Mouse (Mus musculus) hindbrain, embryonic 14.5 days (tissue): ENCODE measurements at regions not wholly inside any gene's neighbourhood (a gene's known extent, or its start where the extent isn't known, plus 50 kb on each side); places are given as distances from the start of the nearest gene placed in this dataset.
A peak's percentile ranks its signal among the peaks of the same experiment; 100 is the strongest.

Source experiments
- ATAC-seq: fragments of 200-750 bp; cut with Nextera tagmentation; 2 replicates; pipeline ENCODE4 v1.8.0; 2017; ENCODE audit warnings: moderate number of reproducible peaks, mild to moderate bottlenecking, moderate TSS enrichment, moderate library complexity; ENCODE audit not compliant: low FRiP score
- DNase-seq: peaks from one replicate; pipeline ENCODE4 v3.0.0-alpha.2; 2015; ENCODE audit warnings: low spot score
- H3K27ac ChIP-seq: fragments of 300-500 bp; sonication (generic); 2 replicates; pipeline ENCODE4 v1.5.1; 2014; ENCODE audit warnings: mild to moderate bottlenecking, moderate library complexity
- H3K27me3 ChIP-seq: fragments of 300-500 bp; sonication (generic); 2 replicates; pipeline ENCODE4 v1.6.1; 2014; ENCODE audit warnings: mild to moderate bottlenecking, low read length, mixed read lengths; ENCODE audit not compliant: control insufficient read depth, insufficient read depth
- H3K36me3 ChIP-seq: fragments of 300-500 bp; sonication (generic); replicated peaks from 2 replicates; pipeline ENCODE4 v1.6.1; 2014; ENCODE audit not compliant: control insufficient read depth, insufficient read depth
- H3K4me1 ChIP-seq: fragments of 300-500 bp; sonication (generic); replicated peaks from 2 replicates; pipeline ENCODE4 v1.6.1; 2014; ENCODE audit warnings: antibody characterized with exemption, low read length, mixed read lengths; ENCODE audit not compliant: control insufficient read depth, insufficient read depth
- H3K4me2 ChIP-seq: fragments of 300-500 bp; sonication (generic); replicated peaks from 2 replicates; pipeline ENCODE4 v1.6.1; 2014; ENCODE audit warnings: mild to moderate bottlenecking, moderate library complexity
- H3K4me3 ChIP-seq: fragments of 300-500 bp; sonication (generic); replicated peaks from 2 replicates; pipeline ENCODE4 v1.5.1; 2014; ENCODE audit warnings: mild to moderate bottlenecking, low read length
- H3K9ac ChIP-seq: fragments of 300-500 bp; sonication (generic); 2 replicates; pipeline ENCODE4 v1.6.1; 2014
- H3K9me3 ChIP-seq: fragments of 300-500 bp; sonication (generic); 2 replicates; pipeline ENCODE4 v1.6.1; 2016; ENCODE audit warnings: low read length; ENCODE audit not compliant: control insufficient read depth
- WGBS: fragments of 180-500 bp; shearing (Covaris S2); extraction: QIAGEN DNeasy Blood & Tissue Kit; methylation state at CpG from one replicate; pipeline ENCODE4 v1.1.7; 2014; 5-methylcytosine and 5-hydroxymethylcytosine counted together

DNA sequence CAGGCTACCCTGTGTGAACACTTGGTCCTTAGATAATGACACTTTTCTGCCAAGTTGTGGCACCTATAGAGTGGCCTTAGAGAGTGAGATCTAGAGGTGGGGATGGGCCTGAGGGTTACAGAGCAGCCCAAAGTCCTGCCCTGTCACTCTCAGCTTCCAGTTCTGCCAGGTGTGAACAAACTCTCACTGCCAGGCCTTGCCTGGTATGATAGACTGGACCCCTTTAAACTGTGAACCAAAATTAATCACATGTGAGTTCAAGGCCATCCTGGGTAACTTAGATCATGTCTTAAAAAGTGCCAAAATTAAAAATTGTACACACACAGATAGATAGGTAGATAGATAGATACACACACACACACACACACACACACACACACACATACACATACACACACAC lies 271.0 kb downstream of the Hlx start:
- no peak overlapping the region for H3K27ac ChIP-seq
- H3K36me3 ChIP-seq, result no peaks in the 10 kb centered on the region
- no peak overlapping the region for H3K4me3 ChIP-seq
- H3K9ac ChIP-seq, result no peak overlapping the region
- no peak overlapping the region for H3K4me2 ChIP-seq
- ATAC-seq, result no peak
- no peak for DNase-seq
- no peaks in the 10 kb centered on the region for H3K9me3 ChIP-seq
- no peaks in the 10 kb centered on the region for H3K27me3 ChIP-seq
- H3K4me1 ChIP-seq, result no peaks in the 10 kb centered on the region

DNA sequence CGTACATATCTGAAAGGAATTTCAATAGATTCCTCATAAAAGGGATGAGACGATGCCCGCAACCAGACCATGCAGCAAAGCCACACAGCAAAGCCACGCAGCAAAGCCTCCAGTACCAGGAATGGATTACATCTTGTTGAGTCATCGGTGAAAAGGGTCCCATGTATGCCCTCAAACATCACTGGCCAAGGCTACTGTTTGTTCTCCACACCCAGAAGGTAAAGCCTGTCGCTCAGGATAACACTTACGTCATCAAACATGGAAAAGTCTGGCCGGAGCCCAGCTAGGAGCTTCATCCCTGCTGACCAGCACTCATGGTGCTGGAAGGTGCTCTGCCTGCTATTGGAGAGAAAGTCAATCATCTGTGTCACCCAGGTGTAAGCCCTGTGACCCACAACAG lies 275.7 kb downstream of the Hlx start:
- ATAC-seq (no peak), DNase-seq (no peak)
- 98% methylated on average over 8 of the region's 8 CpGs for WGBS
- H3K4me2 ChIP-seq, result no peak overlapping the region
- no peak overlapping the region for H3K4me3 ChIP-seq
- H3K27me3 ChIP-seq, result no peaks in the 10 kb centered on the region
- no peak overlapping the region for H3K27ac ChIP-seq
- H3K4me1 ChIP-seq, result no peaks in the 10 kb centered on the region
- no peaks in the 10 kb centered on the region for H3K36me3 ChIP-seq
- H3K9ac ChIP-seq, result no peak overlapping the region
- no peaks in the 10 kb centered on the region for H3K9me3 ChIP-seq

DNA sequence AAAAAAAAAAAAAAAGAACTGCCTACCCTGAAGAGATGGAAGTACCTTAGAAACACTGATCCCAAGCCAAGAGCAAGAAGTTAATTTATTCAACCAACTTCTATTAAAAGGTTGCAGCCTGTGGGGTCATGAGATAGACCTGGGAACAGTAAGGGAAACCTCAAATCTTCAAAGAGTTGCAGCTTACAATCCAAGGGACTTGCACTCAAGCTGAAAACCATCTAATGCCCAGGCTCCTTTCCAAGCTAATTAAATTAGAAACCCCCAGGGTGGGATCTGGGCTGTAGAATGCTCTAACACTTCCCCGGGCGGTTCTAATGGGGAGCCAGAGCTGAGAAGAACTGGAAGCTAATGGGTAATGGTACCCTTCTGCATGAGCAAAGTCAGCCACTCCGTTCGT lies 278.0 kb downstream of the Hlx start:
- Histone ChIP-seq H3K4me3 (no peak overlapping the region), H3K27ac (no peak overlapping the region), H3K9ac (no peak overlapping the region), H3K27me3 (no peaks in the 10 kb centered on the region), H3K4me2 (no peak overlapping the region), H3K36me3 (no peaks in the 10 kb centered on the region), H3K4me1 (no peaks in the 10 kb centered on the region), H3K9me3 (no peaks in the 10 kb centered on the region)
- ATAC-seq (no peak), DNase-seq (no peak)
- 63% methylated on average over 4 of the region's 4 CpGs for WGBS

DNA sequence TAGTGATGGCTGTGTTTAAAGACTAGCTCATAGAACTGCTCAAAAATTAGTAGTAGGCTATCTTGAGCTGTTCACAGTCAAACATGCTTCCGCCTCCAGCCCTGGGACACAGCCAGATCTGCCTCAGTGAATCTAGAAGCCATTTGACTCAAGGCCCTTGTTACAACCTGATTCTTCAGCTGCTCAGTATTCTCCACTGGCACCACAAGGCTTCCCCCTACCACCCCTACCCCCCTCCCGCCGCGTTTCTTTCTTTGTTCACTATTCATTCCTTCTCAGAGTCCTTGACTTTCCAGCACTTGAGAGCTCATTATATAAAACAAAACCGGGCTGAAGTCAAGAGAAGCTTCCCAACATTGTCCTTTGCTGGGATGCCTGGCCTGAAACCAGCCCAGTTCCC lies 278.7 kb downstream of the Hlx start:
- ATAC-seq, result peak; percentile 79; the same call in 1 of the 2 replicates
- no peak for DNase-seq
- no peaks in the 10 kb centered on the region for H3K4me1 ChIP-seq
- no peaks in the 10 kb centered on the region for H3K27me3 ChIP-seq
- H3K9me3 ChIP-seq, result no peaks in the 10 kb centered on the region
- no peaks in the 10 kb centered on the region for H3K36me3 ChIP-seq
- H3K4me3 ChIP-seq, result no peak overlapping the region
- 34% methylated on average over 5 of the region's 5 CpGs for WGBS
- H3K4me2 ChIP-seq, result no peak overlapping the region
- no peak overlapping the region for H3K9ac ChIP-seq
- H3K27ac ChIP-seq, result no peak overlapping the region

DNA sequence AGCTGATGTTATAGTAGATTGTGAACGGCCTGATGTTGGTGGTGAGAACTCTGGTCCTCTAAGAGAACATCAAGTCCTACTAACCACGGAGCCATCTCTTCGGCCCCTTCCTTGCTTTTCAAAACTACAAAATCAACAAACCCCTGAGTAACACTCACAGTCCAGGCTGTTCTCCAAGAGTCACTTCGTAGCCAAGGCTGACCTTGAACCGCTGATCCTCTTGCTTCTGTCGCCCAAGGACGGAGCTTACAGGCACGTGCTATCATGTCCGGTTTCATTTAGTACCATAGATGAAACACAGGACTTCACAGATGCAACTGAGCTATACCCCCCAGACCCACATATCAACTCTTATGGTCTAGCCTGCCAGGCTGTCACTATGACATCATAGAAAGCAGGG lies 279.4 kb downstream of the Hlx start:
- no peaks in the 10 kb centered on the region for H3K9me3 ChIP-seq
- H3K4me1 ChIP-seq, result no peaks in the 10 kb centered on the region
- DNase-seq (no peak), ATAC-seq (no peak)
- H3K36me3 ChIP-seq, result no peaks in the 10 kb centered on the region
- no peak overlapping the region for H3K27ac ChIP-seq
- WGBS, result 97% methylated on average over 9 of the region's 9 CpGs
- no peak overlapping the region for H3K4me2 ChIP-seq
- H3K9ac ChIP-seq, result no peak overlapping the region
- H3K27me3 ChIP-seq, result no peaks in the 10 kb centered on the region
- no peak overlapping the region for H3K4me3 ChIP-seq

DNA sequence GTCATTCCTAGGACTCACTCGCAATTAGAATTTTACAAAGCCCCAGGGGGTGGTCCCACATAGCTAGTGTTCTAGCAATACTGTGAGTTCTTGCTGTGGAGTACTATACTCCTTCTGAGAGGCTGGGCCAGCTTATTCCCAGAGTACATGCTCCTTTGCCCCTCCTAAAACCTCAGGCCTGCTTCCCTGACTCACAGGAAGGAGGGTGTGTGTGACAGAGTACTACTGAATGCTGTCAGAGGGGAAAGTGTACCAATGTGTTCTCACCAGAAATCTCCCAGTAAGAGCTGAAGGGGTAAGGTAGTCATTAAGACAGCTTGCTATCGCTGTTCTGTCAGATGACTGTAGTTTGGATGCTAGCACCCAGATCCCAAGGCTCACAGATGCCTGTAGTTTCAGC lies 280.7 kb downstream of the Hlx start:
- H3K4me1 ChIP-seq, result no peaks in the 10 kb centered on the region
- H3K9me3 ChIP-seq, result no peaks in the 10 kb centered on the region
- ATAC-seq, result no peak
- no peak overlapping the region for H3K27ac ChIP-seq
- no peak overlapping the region for H3K4me3 ChIP-seq
- DNase-seq, result no peak
- no peak overlapping the region for H3K4me2 ChIP-seq
- no peak overlapping the region for H3K9ac ChIP-seq
- H3K36me3 ChIP-seq, result no peaks in the 10 kb centered on the region
- 82% methylated on average over 2 of the region's 2 CpGs for WGBS
- no peaks in the 10 kb centered on the region for H3K27me3 ChIP-seq

DNA sequence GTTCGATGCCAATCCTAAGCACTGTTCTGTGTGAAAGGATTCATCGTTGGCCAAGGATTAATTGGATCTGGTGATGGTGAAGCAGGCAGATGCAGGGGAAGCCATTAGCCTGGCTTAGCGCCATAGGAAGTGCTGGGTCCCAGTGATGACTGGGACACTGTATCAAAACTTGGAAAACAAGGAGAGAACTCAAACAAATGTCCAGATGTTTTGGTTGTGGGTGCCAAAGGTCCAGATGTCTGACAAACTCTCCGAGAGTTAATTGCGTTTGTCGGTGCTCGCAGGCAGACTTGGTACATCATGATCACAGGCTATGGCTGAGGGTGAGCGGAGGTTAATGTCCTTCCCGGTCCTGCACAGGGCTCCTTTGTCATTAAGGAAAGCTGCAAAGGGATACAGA lies 283.4 kb downstream of the Hlx start:
- Histone ChIP-seq H3K4me3 (no peak overlapping the region), H3K27ac (no peak overlapping the region), H3K9ac (no peak overlapping the region), H3K36me3 (no peaks in the 10 kb centered on the region), H3K4me2 (no peak overlapping the region), H3K4me1 (no peaks in the 10 kb centered on the region), H3K27me3 (no peaks in the 10 kb centered on the region), H3K9me3 (no peaks in the 10 kb centered on the region)
- ATAC-seq (no peak), DNase-seq (no peak)
- WGBS, result 75% methylated on average over 9 of the region's 9 CpGs

DNA sequence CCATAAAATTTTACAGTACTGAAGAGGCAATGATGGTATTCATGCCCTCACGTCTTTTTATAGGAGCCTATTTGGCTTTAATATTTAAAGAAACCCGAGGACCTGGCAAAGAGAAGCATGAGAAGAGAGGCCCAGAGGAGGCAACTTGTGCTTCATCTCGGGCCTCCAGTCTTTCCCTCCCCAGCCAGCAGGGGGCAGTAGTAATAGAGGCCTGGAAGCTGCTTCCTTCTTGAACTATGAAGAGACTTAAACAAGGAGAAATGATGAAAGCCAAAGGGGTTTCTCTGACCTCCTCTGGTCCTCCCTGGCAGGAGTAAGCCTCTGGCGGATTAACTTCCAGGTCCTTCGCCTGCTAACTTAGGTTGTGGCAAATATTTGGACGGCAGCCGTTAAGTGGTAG lies 284.5 kb downstream of the Hlx start:
- Histone ChIP-seq H3K4me3 (no peak overlapping the region), H3K4me2 (no peak overlapping the region), H3K4me1 (no peaks in the 10 kb centered on the region), H3K27ac (no peak overlapping the region), H3K36me3 (no peaks in the 10 kb centered on the region), H3K9me3 (no peaks in the 10 kb centered on the region), H3K9ac (no peak overlapping the region), H3K27me3 (no peaks in the 10 kb centered on the region)
- DNase-seq (peak; percentile 64), ATAC-seq (no peak)
- 66% methylated on average over 7 of the region's 7 CpGs for WGBS

DNA sequence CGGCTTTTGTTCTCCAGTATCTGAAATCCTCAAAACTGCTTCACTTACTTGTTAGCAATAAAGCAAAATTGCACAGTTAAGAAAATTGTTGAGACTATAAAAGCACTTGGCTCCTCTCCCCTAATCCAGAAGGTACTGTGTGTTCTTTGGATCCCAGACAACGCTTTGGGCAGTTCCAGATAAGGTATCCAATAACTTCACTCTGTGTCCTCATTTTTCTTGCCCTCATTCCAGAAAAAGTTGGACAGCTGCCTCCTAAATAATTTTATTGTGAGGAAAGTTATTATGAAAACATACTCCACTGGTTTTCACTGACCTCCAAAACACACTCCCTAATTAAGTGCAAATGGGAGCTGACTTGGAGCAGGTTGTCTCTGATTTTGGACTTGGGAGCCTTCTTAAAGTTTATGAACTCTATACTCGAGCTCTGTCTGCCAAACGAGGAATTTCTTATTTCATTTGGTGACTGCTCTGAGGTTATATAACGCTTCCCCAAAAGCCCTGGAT lies 285.2 kb downstream of the Hlx start:
- Histone ChIP-seq H3K4me3 (no peak overlapping the region), H3K27me3 (no peaks in the 10 kb centered on the region), H3K27ac (no peak overlapping the region), H3K36me3 (no peaks in the 10 kb centered on the region), H3K4me2 (no peak overlapping the region), H3K4me1 (no peaks in the 10 kb centered on the region), H3K9me3 (no peaks in the 10 kb centered on the region), H3K9ac (no peak overlapping the region)
- WGBS, result 76% methylated on average over 5 of the region's 5 CpGs
- ATAC-seq (no peak), DNase-seq (no peak)

DNA sequence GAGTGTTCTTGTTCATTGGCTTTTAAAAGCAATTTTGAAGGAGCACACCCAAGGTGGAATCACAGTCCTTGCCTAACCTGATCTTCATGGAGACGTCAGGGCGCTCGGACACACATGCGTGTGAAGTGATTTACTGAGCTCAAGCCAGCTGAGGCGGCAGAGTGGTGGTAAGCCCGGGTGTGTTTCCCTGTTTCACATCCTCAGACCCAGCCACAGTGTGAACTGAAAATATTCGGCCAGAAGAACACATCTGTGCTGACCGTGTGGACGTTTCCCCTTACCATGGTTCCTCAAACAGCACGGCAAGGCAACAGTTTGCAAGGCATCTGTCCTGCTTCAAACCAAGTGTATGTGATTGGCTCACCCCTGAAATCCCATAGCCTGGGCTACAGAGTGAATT lies 288.2 kb downstream of the Hlx start:
- no peak overlapping the region for H3K27ac ChIP-seq
- H3K4me3 ChIP-seq, result no peak overlapping the region
- H3K9ac ChIP-seq, result no peak overlapping the region
- 0 out of 2 replicates have a peak, but pooled peaks cover 11% of the 10 kb centered on the region for H3K4me1 ChIP-seq
- ATAC-seq (no peak), DNase-seq (no peak)
- H3K36me3 ChIP-seq, result no peaks in the 10 kb centered on the region
- no peak overlapping the region for H3K4me2 ChIP-seq
- 91% methylated on average over 10 of the region's 10 CpGs for WGBS
- no peaks in the 10 kb centered on the region for H3K27me3 ChIP-seq
- H3K9me3 ChIP-seq, result no peaks in the 10 kb centered on the region
